Mouse (Mus musculus) neural tube, embryonic 15.5 days (tissue): ENCODE results near the gene Mxd1. TPM values are rescaled to one million over a fixed set of nuclear protein-coding genes. Genes with fewer than 3 reads are reported as not detected.

Source experiments
- ATAC-seq: fragments of 200-750 bp; cut with Nextera tagmentation; 2 replicates; pipeline ENCODE4 v1.8.0; 2017; ENCODE audit warnings: mild to moderate bottlenecking, moderate TSS enrichment, moderate library complexity; ENCODE audit not compliant: low FRiP score
- H3K27ac ChIP-seq: fragments of 300-500 bp; sonication (generic); replicated peaks from 2 replicates; pipeline ENCODE4 v1.5.1; 2015; ENCODE audit warnings: mild to moderate bottlenecking, inconsistent platforms
- H3K27me3 ChIP-seq: fragments of 300-500 bp; sonication (generic); replicated peaks from 2 replicates; pipeline ENCODE4 v1.6.1; 2015; ENCODE audit warnings: inconsistent platforms
- H3K36me3 ChIP-seq: fragments of 300-500 bp; sonication (generic); 2 replicates; pipeline ENCODE4 v1.6.1; 2015; ENCODE audit warnings: inconsistent platforms
- H3K4me1 ChIP-seq: fragments of 300-500 bp; sonication (generic); 2 replicates; pipeline ENCODE4 v1.6.1; 2015; ENCODE audit warnings: inconsistent platforms
- H3K4me2 ChIP-seq: fragments of 300-500 bp; sonication (generic); 2 replicates; pipeline ENCODE4 v1.6.1; 2015; ENCODE audit warnings: inconsistent platforms, mild to moderate bottlenecking, moderate library complexity
- H3K4me3 ChIP-seq: fragments of 300-500 bp; sonication (generic); replicated peaks from 2 replicates; pipeline ENCODE4 v1.5.1; 2015; ENCODE audit warnings: mild to moderate bottlenecking, inconsistent platforms
- H3K9ac ChIP-seq: fragments of 300-500 bp; sonication (generic); replicated peaks from 2 replicates; pipeline ENCODE4 v1.6.1; 2015; ENCODE audit warnings: mild to moderate bottlenecking, inconsistent platforms
- H3K9me3 ChIP-seq: fragments of 300-500 bp; sonication (generic); replicated peaks from 2 replicates; pipeline ENCODE4 v1.6.1; 2016; ENCODE audit warnings: inconsistent platforms
- WGBS: fragments of 180-500 bp; shearing (Covaris S2); methylation state at CpG from one replicate; pipeline ENCODE4 v1.1.7; 2015; ENCODE audit warnings: mixed read lengths; 5-methylcytosine and 5-hydroxymethylcytosine counted together
- polyA plus RNA-seq: library from polyadenylated mRNA; unstranded; fragments of >200 nt; fragmentation: Nextera tagmentation; extraction: Ambion mirVana; gene quantifications from 2 replicates; pipeline ENCODE4 v1.2.1, GENCODE M21; 2015

The Mxd1 gene
- polyA plus RNA-seq, 1 experiment from 2014 or later, result 15.3 TPM

GRCm38 (mm10) chr6:86624074-86625030 is 44.6 kb downstream of the Mxd1 start:
- H3K9me3 ChIP-seq, result no peaks in the 10 kb centered on the region
- H3K4me2 ChIP-seq, result no peak overlapping the region
- H3K9ac ChIP-seq, result no peak overlapping the region
- no peaks in the 10 kb centered on the region for H3K36me3 ChIP-seq
- no peak overlapping the region for H3K27ac ChIP-seq
- no peak overlapping the region for H3K4me3 ChIP-seq
- peaks cover 7% of the 10 kb centered on the region; the same call in 1 of the 2 replicates for H3K4me1 ChIP-seq
- H3K27me3 ChIP-seq, result no peaks in the 10 kb centered on the region
- ATAC-seq, result no peak; the same call in 1 of the 2 replicates
- WGBS, result 52% methylated on average over 18 of the region's 18 CpGs

GRCm38 (mm10) chr6:86623201-86623600 is 45.8 kb downstream of the Mxd1 start:
- no peak for ATAC-seq
- no peaks in the 10 kb centered on the region for H3K9me3 ChIP-seq
- H3K27me3 ChIP-seq, result no peaks in the 10 kb centered on the region
- WGBS, result 88% methylated on average over 4 of the region's 4 CpGs
- H3K4me1 ChIP-seq, result peaks cover 7% of the 10 kb centered on the region; the same call in 1 of the 2 replicates
- H3K4me2 ChIP-seq, result no peak overlapping the region
- H3K36me3 ChIP-seq, result no peaks in the 10 kb centered on the region
- H3K9ac ChIP-seq, result no peak overlapping the region
- H3K27ac ChIP-seq, result no peak overlapping the region
- H3K4me3 ChIP-seq, result no peak overlapping the region

- Histone ChIP-seq H3K4me3 (no peak overlapping the region), H3K36me3 (no peaks in the 10 kb centered on the region), H3K9me3 (no peaks in the 10 kb centered on the region), H3K9ac (no peak overlapping the region), H3K27me3 (no peaks in the 10 kb centered on the region), H3K4me1 (no peaks in the 10 kb centered on the region), H3K4me2 (no peak overlapping the region), H3K27ac (no peak overlapping the region)
- ATAC-seq, result no peak
- WGBS, result 88% methylated on average over 4 of the region's 4 CpGs
Observed at GRCm38 (mm10) chr6:86615301-86615700, 53.7 kb downstream of the Mxd1 start.

- Histone ChIP-seq H3K36me3 (no peaks in the 10 kb centered on the region), H3K4me2 (no peak overlapping the region), H3K27me3 (no peaks in the 10 kb centered on the region), H3K9ac (no peak overlapping the region), H3K9me3 (no peaks in the 10 kb centered on the region), H3K4me3 (no peak overlapping the region), H3K27ac (no peak overlapping the region), H3K4me1 (no peaks in the 10 kb centered on the region)
- ATAC-seq, result no peak
- WGBS, result 57% methylated on average over 5 of the region's 5 CpGs
Observed at GRCm38 (mm10) chr6:86610714-86611113, 58.2 kb downstream of the Mxd1 start.

- Histone ChIP-seq H3K36me3 (no peaks in the 10 kb centered on the region), H3K9ac (no peak overlapping the region), H3K4me3 (no peak overlapping the region), H3K27ac (no peak overlapping the region), H3K4me1 (no peaks in the 10 kb centered on the region), H3K4me2 (no peak overlapping the region), H3K9me3 (no peaks in the 10 kb centered on the region), H3K27me3 (no peaks in the 10 kb centered on the region)
- no peak for ATAC-seq
- 92% methylated on average over 6 of the region's 6 CpGs for WGBS
Observed at GRCm38 (mm10) chr6:86609235-86609634, 59.7 kb downstream of the Mxd1 start.

- Histone ChIP-seq H3K4me2 (no peak overlapping the region), H3K4me1 (no peaks in the 10 kb centered on the region), H3K9ac (no peak overlapping the region), H3K27ac (no peak overlapping the region), H3K9me3 (no peaks in the 10 kb centered on the region), H3K27me3 (no peaks in the 10 kb centered on the region), H3K4me3 (no peak overlapping the region), H3K36me3 (no peaks in the 10 kb centered on the region)
- WGBS, result 83% methylated on average over 6 of the region's 6 CpGs
- ATAC-seq, result no peak
Observed at GRCm38 (mm10) chr6:86607471-86607870, 61.5 kb downstream of the Mxd1 start.

GRCm38 (mm10) chr6:86606289-86606688 is 62.7 kb downstream of the Mxd1 start:
- no peak for ATAC-seq
- Histone ChIP-seq H3K36me3 (no peaks in the 10 kb centered on the region), H3K27me3 (no peaks in the 10 kb centered on the region), H3K4me2 (no peak overlapping the region), H3K27ac (no peak overlapping the region), H3K4me1 (no peaks in the 10 kb centered on the region), H3K4me3 (no peak overlapping the region), H3K9me3 (no peaks in the 10 kb centered on the region), H3K9ac (no peak overlapping the region)
- WGBS, result 87% methylated on average over 4 of the region's 4 CpGs

- 73% methylated on average over 7 of the region's 7 CpGs for WGBS
- no peak overlapping the region for H3K4me2 ChIP-seq
- H3K27me3 ChIP-seq, result no peaks in the 10 kb centered on the region
- H3K36me3 ChIP-seq, result no peaks in the 10 kb centered on the region
- H3K9ac ChIP-seq, result no peak overlapping the region
- H3K9me3 ChIP-seq, result no peaks in the 10 kb centered on the region
- 0 out of 2 replicates have a peak, but pooled peaks cover under 1% of the 10 kb centered on the region for H3K4me1 ChIP-seq
- no peak for ATAC-seq
- H3K4me3 ChIP-seq, result no peak overlapping the region
- no peak overlapping the region for H3K27ac ChIP-seq
Observed at GRCm38 (mm10) chr6:86605260-86605659, 63.7 kb downstream of the Mxd1 start.

- WGBS, result 67% methylated on average over 6 of the region's 6 CpGs
- H3K36me3 ChIP-seq, result no peaks in the 10 kb centered on the region
Observed at GRCm38 (mm10) chr6:86599951-86600414, 69.0 kb downstream of the Mxd1 start.

GRCm38 (mm10) chr6:86599197-86599596 is 69.8 kb downstream of the Mxd1 start:
- no peak overlapping the region for H3K4me3 ChIP-seq
- 0 out of 2 replicates have a peak, but pooled peaks cover 6% of the 10 kb centered on the region for H3K4me1 ChIP-seq
- H3K36me3 ChIP-seq, result no peaks in the 10 kb centered on the region
- H3K9me3 ChIP-seq, result no peaks in the 10 kb centered on the region
- no peak overlapping the region for H3K9ac ChIP-seq
- 15% methylated on average over 4 of the region's 4 CpGs for whole genome bisulfite sequencing
- no peak overlapping the region for H3K4me2 ChIP-seq
- H3K27ac ChIP-seq, result no peak overlapping the region
- 0 out of 2 replicates have a peak, but pooled peaks cover 3% of the 10 kb centered on the region for H3K27me3 ChIP-seq
- ATAC-seq, result peak; percentile 50; the same call in 1 of the 2 replicates

More at GRCm38 (mm10) chr6:86599951-86600414, 69.0 kb downstream of the Mxd1 start:
- Histone ChIP-seq H3K9me3 (no peaks in the 10 kb centered on the region), H3K27ac (no peak overlapping the region), H3K27me3 (0 out of 2 replicates have a peak, but pooled peaks cover 3% of the 10 kb centered on the region), H3K4me1 (0 out of 2 replicates have a peak, but pooled peaks cover 6% of the 10 kb centered on the region), H3K4me3 (no peak overlapping the region), H3K9ac (no peak overlapping the region), H3K4me2 (no peak overlapping the region)
- 0 out of 2 replicates have a peak, but pooled peaks have one; percentile 38 for ATAC-seq

- 0 out of 2 replicates have a peak, but pooled peaks cover 6% of the 10 kb centered on the region for H3K4me1 ChIP-seq
- WGBS, result 80% methylated on average over 5 of the region's 5 CpGs
- ATAC-seq, result no peak
- no peak overlapping the region for H3K9ac ChIP-seq
- no peaks in the 10 kb centered on the region for H3K9me3 ChIP-seq
- H3K4me2 ChIP-seq, result no peak overlapping the region
- H3K36me3 ChIP-seq, result no peaks in the 10 kb centered on the region
- H3K4me3 ChIP-seq, result no peak overlapping the region
- 0 out of 2 replicates have a peak, but pooled peaks cover 3% of the 10 kb centered on the region for H3K27me3 ChIP-seq
- no peak overlapping the region for H3K27ac ChIP-seq
Observed at GRCm38 (mm10) chr6:86598742-86599193, 70.2 kb downstream of the Mxd1 start.
